Mouse (Mus musculus) heart, embryonic 11.5 days (tissue): ENCODE data around the gene Chia1. TPM values are rescaled to one million over a fixed set of nuclear protein-coding genes. Genes with fewer than 3 reads are reported as not detected.
"Not testable (repeated sequence)": the region's sequence is repeated elsewhere in the genome, so short reads cannot be mapped to it uniquely, and the experiment has no call there.

ENCODE experiments used
- ATAC-seq: fragments of 200-750 bp; cut with Nextera tagmentation; replicated peaks from 2 replicates; pipeline ENCODE4 v1.8.0; 2017; ENCODE audit warnings: moderate library complexity; ENCODE audit not compliant: insufficient number of reproducible peaks, low FRiP score, low TSS enrichment
- H3K27ac ChIP-seq: fragments of 300-500 bp; sonication (generic); 2 replicates; pipeline ENCODE4 v1.5.1; 2014; ENCODE audit warnings: mild to moderate bottlenecking, low read depth, low read length
- H3K27me3 ChIP-seq: fragments of 300-500 bp; sonication (generic); 2 replicates; pipeline ENCODE4 v1.6.1; 2014; ENCODE audit warnings: mild to moderate bottlenecking, low read length, mixed read lengths; ENCODE audit not compliant: control insufficient read depth, insufficient read depth
- H3K36me3 ChIP-seq: fragments of 300-500 bp; sonication (generic); 2 replicates; pipeline ENCODE4 v1.6.1; 2014; ENCODE audit warnings: mild to moderate bottlenecking, low read length, moderate library complexity, mixed read lengths; ENCODE audit not compliant: control insufficient read depth, insufficient read depth
- H3K4me1 ChIP-seq: fragments of 300-500 bp; sonication (generic); 2 replicates; pipeline ENCODE4 v1.6.1; 2014; ENCODE audit warnings: low read length; ENCODE audit not compliant: control insufficient read depth, insufficient read depth
- H3K4me2 ChIP-seq: fragments of 300-500 bp; sonication (generic); 2 replicates; pipeline ENCODE4 v1.6.1; 2014; ENCODE audit warnings: mild to moderate bottlenecking, moderate library complexity
- H3K4me3 ChIP-seq: fragments of 300-500 bp; sonication (generic); 2 replicates; pipeline ENCODE4 v1.5.1; 2014; ENCODE audit warnings: low read depth, low read length
- H3K9ac ChIP-seq: fragments of 300-500 bp; sonication (generic); 2 replicates; pipeline ENCODE4 v1.6.1; 2014; ENCODE audit warnings: mild to moderate bottlenecking, low read depth, low read length, moderate library complexity
- H3K9me3 ChIP-seq: fragments of 300-500 bp; sonication (generic); replicated peaks from 2 replicates; pipeline ENCODE4 v1.6.1; 2016; ENCODE audit warnings: low read length; ENCODE audit not compliant: control insufficient read depth
- WGBS: fragments of 180-500 bp; shearing (Covaris S2); extraction: QIAGEN DNeasy Blood & Tissue Kit; methylation state at CpG from one replicate; pipeline ENCODE4 v1.1.7; 2014; ENCODE audit not compliant: insufficient replicate concordance; 5-methylcytosine and 5-hydroxymethylcytosine counted together
- polyA plus RNA-seq: library from polyadenylated mRNA; unstranded; fragments of >200 nt; fragmentation: Nextera tagmentation; extraction: Ambion mirVana; gene quantifications from 2 replicates; pipeline ENCODE4 v1.2.1, GENCODE M21; 2014

Gene Chia1
- 0.19 and 0.48 TPM in 2 replicates for polyA plus RNA-seq

- Histone ChIP-seq H3K4me1 (no peaks in the 10 kb centered on the region), H3K9me3 (no peaks in the 10 kb centered on the region), H3K9ac (no peak within 1 kb of the TSS), H3K27ac (no peak within 1 kb of the TSS), H3K4me3 (no peak within 1 kb of the TSS), H3K27me3 (no peaks in the 10 kb centered on the region), H3K4me2 (no peak within 1 kb of the TSS), H3K36me3 (no peaks in the 10 kb centered on the region)
- ATAC-seq, result no peak
- 76% methylated on average over 3 of the region's 3 CpGs for WGBS
Measured at GRCm38 (mm10) chr3:106112929-106113328, at the start of gene Chia1. Gene Chia1, plus strand, starts transcription at chr3:106113229.

GRCm38 (mm10) chr3:106067707-106068106 is 45.3 kb upstream of the Chia1 start:
- not testable (repeated sequence) for H3K4me1 ChIP-seq, H3K36me3 ChIP-seq, H3K9me3 ChIP-seq, ATAC-seq, H3K27me3 ChIP-seq, H3K9ac ChIP-seq, H3K4me2 ChIP-seq, H3K4me3 ChIP-seq, H3K27ac ChIP-seq
- 28% methylated on average over 5 of the region's 5 CpGs for WGBS

- Histone ChIP-seq H3K4me2 (no peak overlapping the region), H3K9ac (no peak overlapping the region), H3K4me3 (no peak overlapping the region), H3K9me3 (no peaks in the 10 kb centered on the region), H3K27me3 (no peaks in the 10 kb centered on the region), H3K27ac (no peak overlapping the region), H3K36me3 (no peaks in the 10 kb centered on the region), H3K4me1 (no peaks in the 10 kb centered on the region)
- no peak for ATAC-seq
- WGBS, result 65% methylated on average over 2 of the region's 2 CpGs
Measured at GRCm38 (mm10) chr3:106070994-106071393, 42.0 kb upstream of the Chia1 start.

GRCm38 (mm10) chr3:106074824-106075223 is 38.2 kb upstream of the Chia1 start:
- Histone ChIP-seq H3K9me3 (no peaks in the 10 kb centered on the region), H3K27me3 (no peaks in the 10 kb centered on the region), H3K9ac (no peak overlapping the region), H3K27ac (no peak overlapping the region), H3K4me1 (no peaks in the 10 kb centered on the region), H3K4me3 (no peak overlapping the region), H3K36me3 (no peaks in the 10 kb centered on the region), H3K4me2 (no peak overlapping the region)
- ATAC-seq, result no peak
- WGBS, result 35% methylated on average over 1 of the region's 1 CpGs

- Histone ChIP-seq H3K4me1 (no peaks in the 10 kb centered on the region), H3K9me3 (peaks cover 7% of the 10 kb centered on the region), H3K4me3 (no peak overlapping the region), H3K36me3 (no peaks in the 10 kb centered on the region), H3K4me2 (no peak overlapping the region), H3K27ac (no peak overlapping the region), H3K27me3 (no peaks in the 10 kb centered on the region), H3K9ac (no peak overlapping the region)
- ATAC-seq, result no peak
Measured at GRCm38 (mm10) chr3:106126999-106127398, 14.0 kb downstream of the Chia1 start.

- Histone ChIP-seq H3K9ac (no peak overlapping the region), H3K27me3 (no peaks in the 10 kb centered on the region), H3K4me1 (no peaks in the 10 kb centered on the region), H3K27ac (no peak overlapping the region), H3K4me2 (no peak overlapping the region), H3K9me3 (peaks cover 7% of the 10 kb centered on the region), H3K36me3 (no peaks in the 10 kb centered on the region), H3K4me3 (no peak overlapping the region)
- 67% methylated on average over 4 of the region's 4 CpGs for WGBS
- no peak for ATAC-seq
Measured at GRCm38 (mm10) chr3:106128807-106129493, 15.9 kb downstream of the Chia1 start.

GRCm38 (mm10) chr3:106131690-106132089 is 18.7 kb downstream of the Chia1 start:
- H3K9ac ChIP-seq, result no peak overlapping the region
- 67% methylated on average over 5 of the region's 5 CpGs for WGBS
- H3K36me3 ChIP-seq, result no peaks in the 10 kb centered on the region
- H3K27ac ChIP-seq, result no peak overlapping the region
- ATAC-seq, result no peak; the same call in 1 of the 2 replicates
- no peak overlapping the region for H3K4me2 ChIP-seq
- no peak overlapping the region for H3K4me3 ChIP-seq
- peaks cover 7% of the 10 kb centered on the region for H3K9me3 ChIP-seq
- no peaks in the 10 kb centered on the region for H3K27me3 ChIP-seq
- H3K4me1 ChIP-seq, result no peaks in the 10 kb centered on the region

DNA sequence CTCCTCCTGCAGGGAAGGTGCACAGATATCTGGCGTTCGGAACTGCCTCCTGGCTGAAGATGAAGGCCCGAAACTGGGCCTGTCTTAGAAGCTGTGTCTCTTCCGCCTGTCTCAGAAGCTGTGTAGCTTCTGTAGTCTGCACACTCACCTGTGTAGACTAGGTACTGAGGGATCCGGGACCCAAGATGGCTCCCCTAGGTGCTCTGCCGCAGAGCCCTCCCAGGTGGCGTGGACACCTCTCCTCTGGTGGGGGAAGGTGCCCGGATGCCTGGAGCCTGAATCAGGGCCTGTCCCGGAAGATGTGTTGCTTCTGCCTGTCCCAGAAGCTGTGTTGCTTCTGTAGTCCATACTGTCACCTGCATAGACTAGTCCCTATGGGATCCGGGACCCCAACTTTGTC is 31.1 kb downstream of the Chia1 start:
- H3K9ac ChIP-seq, result no peak overlapping the region
- peak; percentile 28; the same call in 1 of the 2 replicates for ATAC-seq
- peaks cover 10% of the 10 kb centered on the region for H3K9me3 ChIP-seq
- H3K4me3 ChIP-seq, result no peak overlapping the region
- H3K27ac ChIP-seq, result no peak overlapping the region
- H3K4me2 ChIP-seq, result no peak overlapping the region
- H3K36me3 ChIP-seq, result no peaks in the 10 kb centered on the region
- no peaks in the 10 kb centered on the region for H3K4me1 ChIP-seq
- H3K27me3 ChIP-seq, result no peaks in the 10 kb centered on the region
- WGBS, result 85% methylated on average over 10 of the region's 10 CpGs

DNA sequence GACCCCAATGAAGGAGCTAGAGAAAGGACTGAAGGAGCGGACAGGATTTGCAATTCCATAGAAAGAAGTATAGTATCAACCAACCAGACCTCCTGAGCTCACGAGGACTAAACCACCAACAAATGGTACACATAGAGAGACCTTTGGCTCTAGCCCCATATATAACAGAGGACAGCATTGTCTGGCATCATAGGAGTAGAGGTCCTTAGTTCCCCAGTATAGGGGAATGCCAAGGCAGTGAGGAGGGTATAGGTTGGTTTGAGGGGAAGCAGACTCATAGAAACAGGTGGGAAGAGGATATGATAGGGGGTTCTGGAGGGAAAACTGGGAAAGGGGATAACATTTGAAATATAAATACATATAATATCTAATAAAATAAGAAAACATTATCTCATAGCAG is 41.4 kb downstream of the Chia1 start:
- Histone ChIP-seq H3K27ac (no peak overlapping the region), H3K4me2 (no peak overlapping the region), H3K27me3 (no peaks in the 10 kb centered on the region), H3K9ac (no peak overlapping the region), H3K9me3 (peaks cover 7% of the 10 kb centered on the region; the same call in 1 of the 2 replicates), H3K4me3 (no peak overlapping the region), H3K4me1 (no peaks in the 10 kb centered on the region), H3K36me3 (no peaks in the 10 kb centered on the region)
- no peak for ATAC-seq
- WGBS, result 81% methylated on average over 2 of the region's 2 CpGs
